Mouse (Mus musculus): ENCODE measurements around the gene Zfp599. TPM values are rescaled to one million over a fixed set of nuclear protein-coding genes. Genes with fewer than 3 reads are reported as not detected.

Zfp599 gene
- polyA plus RNA-seq, 1 experiment from 2014 or later = 5.3 TPM

- Histone ChIP-seq H3K9ac (no peak overlapping the region), H3K4me3 (no peak overlapping the region), H3K36me3 (no peaks in the 10 kb centered on the region), H3K4me2 (no peak overlapping the region), H3K4me1 (no peaks in the 10 kb centered on the region), H3K27me3 (no peaks in the 10 kb centered on the region), H3K27ac (no peak overlapping the region), H3K9me3 (no peaks in the 10 kb centered on the region)
- WGBS = 23% methylated on average over 7 of the region's 8 CpGs
- peak; percentile 48; the same call in 1 of the 2 replicates for ATAC-seq (ENCODE audit: borderline replicate concordance, extremely low read depth, low FRiP score, low TSS enrichment)
Measured at GRCm38 (mm10) chr9:22217858-22218493, 41.7 kb downstream of the Zfp599 start.

- no peak for ATAC-seq (ENCODE audit: borderline replicate concordance, extremely low read depth, low FRiP score, low TSS enrichment)
- Histone ChIP-seq H3K4me1 (no peaks in the 10 kb centered on the region), H3K27ac (no peak overlapping the region), H3K36me3 (no peaks in the 10 kb centered on the region), H3K9ac (no peak overlapping the region), H3K9me3 (no peaks in the 10 kb centered on the region), H3K4me2 (no peak overlapping the region), H3K4me3 (no peak overlapping the region), H3K27me3 (no peaks in the 10 kb centered on the region)
- WGBS = 61% methylated on average over 3 of the region's 3 CpGs
Measured at GRCm38 (mm10) chr9:22216705-22217104, 43.0 kb downstream of the Zfp599 start.

- no peaks in the 10 kb centered on the region for H3K36me3 ChIP-seq
- H3K9ac ChIP-seq = no peak overlapping the region
- H3K27me3 ChIP-seq = no peaks in the 10 kb centered on the region
- ATAC-seq (ENCODE audit: borderline replicate concordance, extremely low read depth, low FRiP score, low TSS enrichment) = no peak
- H3K9me3 ChIP-seq = no peaks in the 10 kb centered on the region
- H3K27ac ChIP-seq = 0 out of 2 replicates have a peak overlapping the region, but pooled peaks have one; percentile 82
- WGBS = 57% methylated on average over 2 of the region's 2 CpGs
- H3K4me2 ChIP-seq = no peak overlapping the region
- no peak overlapping the region for H3K4me3 ChIP-seq
- no peaks in the 10 kb centered on the region for H3K4me1 ChIP-seq
Measured at GRCm38 (mm10) chr9:22214549-22214948, 45.1 kb downstream of the Zfp599 start.

GRCm38 (mm10) chr9:22213785-22214194, 45.9 kb downstream of the Zfp599 start:
- peak; percentile 83 for ATAC-seq (ENCODE audit: borderline replicate concordance, extremely low read depth, low FRiP score, low TSS enrichment)
- H3K4me3 ChIP-seq = peak overlapping the region; percentile 10; the same call in 1 of the 2 replicates
- no peaks in the 10 kb centered on the region for H3K36me3 ChIP-seq
- H3K9me3 ChIP-seq = no peaks in the 10 kb centered on the region
- no peaks in the 10 kb centered on the region for H3K4me1 ChIP-seq
- no peak overlapping the region for H3K9ac ChIP-seq
- peak overlapping the region; percentile 82 for H3K27ac ChIP-seq
- 0 out of 2 replicates have a peak overlapping the region, but pooled peaks have one; percentile 27 for H3K4me2 ChIP-seq
- 47% methylated on average over 2 of the region's 2 CpGs for WGBS
- no peaks in the 10 kb centered on the region for H3K27me3 ChIP-seq

Other genes with a start within 250 kb of the Zfp599 start
- 0.25 and 0.51 TPM in 2 replicates for gene Elavl3, start 207.9 kb downstream of the Zfp599 start, polyA plus RNA-seq (2015; fragmentation: Nextera tagmentation; extraction: Ambion mirVana)
- not detected in 2 replicates for gene Gm49318, start 188.6 kb downstream of the Zfp599 start, polyA plus RNA-seq (2015; fragmentation: Nextera tagmentation; extraction: Ambion mirVana)
- gene Zfp653, start 188.5 kb downstream of the Zfp599 start, polyA plus RNA-seq (2015; fragmentation: Nextera tagmentation; extraction: Ambion mirVana) = 13.4 and 15.3 TPM in 2 replicates
- 33.2 and 33.9 TPM in 2 replicates for gene Ecsit, start 174.5 kb downstream of the Zfp599 start, polyA plus RNA-seq (2015; fragmentation: Nextera tagmentation; extraction: Ambion mirVana)
- 60.9 and 71.5 TPM in 2 replicates for gene Cnn1, start 160.7 kb downstream of the Zfp599 start, polyA plus RNA-seq (2015; fragmentation: Nextera tagmentation; extraction: Ambion mirVana)
- gene Elof1, start 142.7 kb downstream of the Zfp599 start, polyA plus RNA-seq (2015; fragmentation: Nextera tagmentation; extraction: Ambion mirVana) = 196 and 210 TPM in 2 replicates
- gene Acp5, start 124.2 kb downstream of the Zfp599 start, polyA plus RNA-seq (2015; fragmentation: Nextera tagmentation; extraction: Ambion mirVana) = 6.2 and 6.4 TPM in 2 replicates
- gene Pigyl, start 103.0 kb downstream of the Zfp599 start, polyA plus RNA-seq (2015; fragmentation: Nextera tagmentation; extraction: Ambion mirVana) = 77.3 and 84.7 TPM in 2 replicates
- 0.52 and 0.64 TPM in 2 replicates for gene Zfp872, start 71.8 kb downstream of the Zfp599 start, polyA plus RNA-seq (2015; fragmentation: Nextera tagmentation; extraction: Ambion mirVana)
- gene Zfp809, start 34.2 kb downstream of the Zfp599 start, polyA plus RNA-seq (2015; fragmentation: Nextera tagmentation; extraction: Ambion mirVana) = 20.1 and 24.7 TPM in 2 replicates
- gene Zfp810, start 47.8 kb upstream of the Zfp599 start, polyA plus RNA-seq (2015; fragmentation: Nextera tagmentation; extraction: Ambion mirVana) = 22.0 and 22.3 TPM in 2 replicates
- 56.4 and 57.4 TPM in 2 replicates for gene Anln, start 129.3 kb upstream of the Zfp599 start, polyA plus RNA-seq (2015; fragmentation: Nextera tagmentation; extraction: Ambion mirVana)
- 5.0 and 5.9 TPM in 2 replicates for gene 9530077C05Rik, start 151.6 kb upstream of the Zfp599 start, polyA plus RNA-seq (2015; fragmentation: Nextera tagmentation; extraction: Ambion mirVana)
- not detected in 2 replicates for gene Gm17545, start 194.4 kb upstream of the Zfp599 start, polyA plus RNA-seq (2015; fragmentation: Nextera tagmentation; extraction: Ambion mirVana)
- 68.6 and 68.8 TPM in 2 replicates for gene Rp9, start 209.8 kb upstream of the Zfp599 start, polyA plus RNA-seq (2015; fragmentation: Nextera tagmentation; extraction: Ambion mirVana)
- gene Bbs9, start 215.8 kb upstream of the Zfp599 start, polyA plus RNA-seq (2015; fragmentation: Nextera tagmentation; extraction: Ambion mirVana) = 13.5 and 14.7 TPM in 2 replicates